Mouse (Mus musculus) lung, postnatal 25 days (tissue): ENCODE measurements around the gene Fxr2.
A peak's percentile ranks its signal among the peaks of the same experiment; 100 is the strongest.

ENCODE experiments used
- DNase-seq: peaks from one replicate; pipeline ENCODE4 v3.0.0; 2022; ENCODE audit warnings: low spot score

Gene Fxr2

DNA sequence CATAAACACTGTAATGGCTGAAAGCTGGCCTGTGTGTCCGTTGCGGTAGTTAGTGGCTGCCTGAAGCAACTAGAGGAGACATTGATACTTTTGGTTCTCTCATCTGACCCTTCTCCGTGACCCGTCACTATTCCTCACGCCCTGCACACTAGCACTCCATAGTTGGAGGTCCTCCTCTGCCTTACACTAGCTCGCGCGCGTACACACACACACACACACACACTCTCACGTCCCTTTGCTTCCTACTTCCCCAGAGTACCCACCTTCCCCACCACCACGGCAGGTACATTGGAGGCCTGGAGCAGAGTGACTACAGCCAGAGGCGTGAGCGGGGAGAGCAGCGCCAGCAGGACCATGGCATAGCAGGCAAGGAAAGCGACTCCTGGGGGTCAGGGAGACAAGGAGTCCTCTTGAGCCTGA is 24.7 kb downstream of the Fxr2 start:
- DNase-seq = no peak

GRCm38 (mm10) chr11:69661221-69661881 is 28.6 kb downstream of the Fxr2 start:
- no peak for DNase-seq

- DNase-seq = peak; percentile 96
Measured at GRCm38 (mm10) chr11:69662213-69662966, 29.6 kb downstream of the Fxr2 start, which contains the start of gene Mpdu1. TSS of gene Mpdu1 (minus strand) at chr11:69662642.

- DNase-seq = no peak
Measured at GRCm38 (mm10) chr11:69662967-69663671, 30.3 kb downstream of the Fxr2 start.

DNA sequence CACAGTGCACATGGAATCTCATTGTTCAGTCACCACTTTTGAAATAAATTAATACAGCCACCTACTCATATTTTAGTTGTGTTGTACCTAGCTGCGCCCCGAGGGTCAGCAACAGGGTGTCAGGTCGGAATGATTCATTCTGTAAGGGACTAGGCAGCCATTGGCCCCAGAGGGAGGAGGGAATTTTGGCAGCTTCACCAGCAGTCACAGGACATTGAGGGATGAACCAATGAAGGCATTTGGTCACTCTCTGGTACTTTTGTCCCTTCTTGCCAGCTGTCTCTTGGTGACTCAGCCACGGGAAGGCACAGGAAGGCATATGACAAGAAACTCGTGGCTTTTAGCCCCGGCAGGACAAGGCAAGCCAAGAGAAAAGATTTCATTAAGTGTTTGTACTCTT is 31.0 kb downstream of the Fxr2 start:
- no peak for DNase-seq

DNA sequence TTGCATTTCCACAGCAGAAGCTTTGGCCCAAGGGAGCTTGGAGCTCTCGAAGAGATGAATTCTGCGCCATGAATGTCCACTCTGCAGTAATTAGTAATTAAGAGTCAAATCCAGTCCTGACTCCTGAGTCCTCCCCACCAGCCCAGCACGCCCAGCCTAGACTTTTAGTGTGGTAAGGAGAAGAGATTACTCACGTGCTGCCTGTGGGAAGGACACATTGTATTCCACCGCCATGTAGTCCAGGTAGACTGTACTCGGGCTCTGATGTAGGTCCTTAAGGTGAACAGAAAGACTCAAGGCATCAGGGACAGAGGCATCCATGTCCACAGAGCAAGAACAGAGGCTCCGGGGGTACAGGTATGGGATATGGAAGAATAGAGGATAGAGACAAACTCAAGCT is 32.1 kb downstream of the Fxr2 start:
- DNase-seq = no peak

- DNase-seq = no peak
Measured at GRCm38 (mm10) chr11:69665457-69665960, 32.7 kb downstream of the Fxr2 start.

DNA sequence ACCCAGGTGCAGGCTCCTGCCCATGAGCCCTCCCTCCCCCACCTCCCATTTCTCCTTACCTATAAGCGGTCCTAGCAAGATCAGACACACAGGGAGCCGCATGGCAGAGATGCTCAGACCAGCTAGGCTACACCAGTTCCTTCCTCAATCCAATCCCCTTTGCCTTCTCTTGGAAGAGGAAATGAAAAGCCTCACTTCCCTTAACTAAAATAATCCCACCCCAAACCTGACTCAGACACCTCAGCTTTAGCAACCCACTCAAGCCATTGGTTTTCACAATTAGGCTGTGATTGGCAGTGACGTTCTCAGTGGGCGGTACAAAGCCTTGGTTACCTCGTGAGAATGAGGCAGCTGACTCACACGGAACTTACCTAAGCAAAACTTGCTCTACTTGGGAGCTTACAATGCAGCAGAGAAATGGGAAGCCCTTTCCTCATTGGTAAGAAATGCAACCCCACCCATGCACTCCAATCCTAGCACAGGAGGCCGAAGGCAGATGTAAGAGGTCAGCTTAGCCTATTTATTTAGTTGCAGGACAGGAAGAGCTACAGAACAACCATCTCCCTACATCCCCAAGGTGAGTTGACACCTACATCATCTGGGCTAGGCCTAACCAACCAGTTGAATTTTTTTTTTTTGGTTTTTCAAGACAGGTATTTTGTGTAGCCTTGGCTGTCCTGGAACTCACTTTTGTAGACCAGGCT is 33.3 kb downstream of the Fxr2 start, which contains the start of gene Cd68:
TSS of gene Cd68 (minus strand) at position 193 of the 704 bp plus-strand sequence.
- DNase-seq = peak; percentile 76

- DNase-seq = no peak
Measured at GRCm38 (mm10) chr11:69666665-69667005, 33.8 kb downstream of the Fxr2 start.

- peak; percentile 95 for DNase-seq
Measured at GRCm38 (mm10) chr11:69670786-69671725, 38.3 kb downstream of the Fxr2 start.

DNA sequence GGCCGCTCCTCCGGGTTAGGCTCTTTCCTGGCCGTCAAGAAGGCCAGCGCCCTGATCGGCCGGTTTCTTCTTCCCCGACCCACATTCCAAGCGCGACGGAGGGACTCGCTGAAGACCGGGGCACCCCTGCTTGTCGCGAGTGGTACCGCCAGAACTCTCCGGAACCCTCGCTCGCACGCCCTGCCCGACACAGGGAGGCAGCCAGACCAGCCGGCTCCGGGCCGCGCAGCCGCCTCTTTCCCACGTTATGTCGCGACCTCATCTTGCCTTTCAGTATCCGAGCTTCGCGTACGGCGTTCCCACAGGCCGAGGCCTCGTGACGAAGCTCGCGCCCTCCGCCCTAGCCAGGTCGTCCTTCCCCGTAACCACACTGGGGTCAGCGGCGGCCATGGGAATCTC is 38.9 kb downstream of the Fxr2 start:
- DNase-seq = no peak

GRCm38 (mm10) chr11:69672211-69672706 is 39.5 kb downstream of the Fxr2 start, which contains the start of gene Eif4a1:
TSS of gene Eif4a1 (minus strand) at chr11:69672423.
- DNase-seq = peak; percentile 100

DNA sequence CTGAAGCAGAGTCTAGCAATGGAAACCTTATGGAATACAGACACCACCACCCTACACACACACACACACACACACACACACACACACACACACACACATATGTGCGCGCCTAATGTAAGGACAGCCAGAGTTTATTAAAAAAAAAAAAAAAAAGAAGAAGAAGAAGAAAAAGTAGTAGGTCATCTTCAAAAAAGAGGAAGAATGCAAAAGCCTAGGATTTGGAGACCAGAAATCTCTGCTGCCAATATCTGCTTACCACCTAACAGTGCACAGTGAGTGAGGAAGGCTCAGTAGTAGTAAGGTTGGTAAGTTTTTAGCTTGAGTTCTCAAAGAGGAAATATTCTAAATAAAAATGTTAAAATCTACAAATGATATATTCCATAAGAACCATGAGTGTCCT is 46.4 kb downstream of the Fxr2 start:
- DNase-seq = no peak

DNA sequence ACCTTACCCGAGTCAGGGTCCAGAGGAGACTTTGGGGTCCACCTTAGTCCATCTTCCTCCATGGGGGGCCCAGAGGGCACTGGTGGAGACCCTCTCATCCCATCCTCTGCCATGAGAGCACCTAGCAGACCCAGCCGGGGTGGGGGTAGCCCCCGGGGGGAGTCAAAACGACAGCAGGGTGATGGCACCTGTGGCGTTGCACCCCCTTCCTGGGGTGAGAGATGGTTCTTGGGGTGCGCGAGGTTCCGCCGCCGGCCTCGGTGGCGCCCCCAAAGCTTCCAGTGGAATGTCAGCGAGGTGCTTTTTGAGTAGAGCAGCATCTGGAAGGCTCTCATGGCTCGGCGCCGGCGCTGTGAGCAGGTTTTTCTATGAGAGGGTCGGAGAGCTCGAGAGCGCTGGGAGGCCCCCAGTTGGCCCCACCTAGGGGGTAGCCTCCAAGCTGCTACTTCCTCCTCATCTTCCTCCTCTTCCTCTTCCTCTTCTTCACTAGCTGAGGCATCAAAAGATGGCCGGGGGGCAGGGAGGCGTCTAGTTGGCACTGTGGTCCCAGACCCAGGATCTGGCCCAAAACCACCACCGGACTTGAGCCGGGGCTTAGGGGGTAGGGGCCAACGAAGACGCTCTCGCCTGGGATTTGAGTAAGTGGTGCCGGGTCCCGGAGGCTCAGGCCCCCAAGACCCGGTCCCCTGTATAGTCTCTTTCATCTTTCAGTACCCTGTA is 47.5 kb downstream of the Fxr2 start:
- no peak for DNase-seq

- peak; percentile 97 for DNase-seq
Measured at GRCm38 (mm10) chr11:69681314-69682208, 48.8 kb downstream of the Fxr2 start, which contains the start of gene Senp3. TSS of gene Senp3 (minus strand) at chr11:69682084.

DNA sequence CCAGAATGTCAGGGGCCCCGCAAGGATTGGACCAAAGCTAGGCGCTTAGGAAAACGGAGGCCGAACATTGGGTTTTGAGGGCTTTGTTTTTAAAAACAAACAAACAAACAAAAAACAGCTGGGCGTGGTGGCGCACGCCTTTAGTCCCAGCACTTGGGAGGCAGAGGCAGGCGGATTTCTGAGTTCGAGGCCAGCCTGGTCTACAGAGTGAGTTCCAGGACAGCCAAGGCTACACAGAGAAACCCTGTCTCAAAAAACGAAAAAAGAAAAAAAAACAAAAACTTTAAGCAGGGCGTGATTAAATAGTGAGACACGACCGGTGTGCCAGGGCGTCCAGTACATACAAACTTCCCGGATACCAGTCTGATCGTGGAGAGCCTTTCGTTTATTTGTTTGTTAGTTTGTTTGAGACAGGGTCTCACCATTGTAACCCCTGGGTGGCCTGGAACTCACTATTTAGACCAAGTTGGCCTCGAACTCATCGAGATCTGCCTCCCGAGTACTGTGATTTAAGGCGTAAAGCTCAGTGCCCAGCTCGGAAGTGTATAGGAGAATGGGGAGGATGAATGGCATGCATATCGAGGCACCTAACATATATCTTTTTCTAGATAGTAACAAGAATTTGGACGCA is 49.5 kb downstream of the Fxr2 start:
- no peak for DNase-seq

- peak; percentile 93 for DNase-seq
Measured at GRCm38 (mm10) chr11:69682840-69683533, 50.2 kb downstream of the Fxr2 start.

- no peak for DNase-seq
Measured at GRCm38 (mm10) chr11:69683576-69683975, 50.8 kb downstream of the Fxr2 start.
